Mouse (Mus musculus) CH12.LX (cell line): Measurements from ENCODE around the gene Doc2a. TPM values are rescaled to one million over a fixed set of nuclear protein-coding genes. Genes with fewer than 3 reads are reported as not detected.

Experiments used
- DNase-seq: peaks from one replicate; pipeline ENCODE4 v3.0.0-alpha.2; 2013; ENCODE audit errors: extremely low read depth
- H3K27ac ChIP-seq: 2 replicates; pipeline ENCODE4 v1.5.1; 2012; ENCODE audit warnings: low read depth, mild to moderate bottlenecking, control low read depth, moderate library complexity; ENCODE audit not compliant: insufficient read depth
- H3K27me3 ChIP-seq: replicated peaks from 2 replicates; pipeline ENCODE3; 2012; ENCODE audit warnings: inconsistent platforms
- H3K36me3 ChIP-seq, 2 experiments: replicated peaks in 1 of 2; 2 replicates each; pipeline versions ENCODE3 to v1.6.1; 2012; ENCODE audit warnings: inconsistent platforms in 1 of 2, low read length in 1 of 2, mild to moderate bottlenecking in 1 of 2, mixed read lengths in 1 of 2, moderate library complexity in 1 of 2; ENCODE audit not compliant: control insufficient read depth in 1 of 2, insufficient read depth in 1 of 2
- H3K4me1 ChIP-seq, 2 experiments: 2 replicates each; pipeline ENCODE4 v1.6.1; 2012; ENCODE audit warnings: inconsistent platforms in 1 of 2, moderate library complexity in 1 of 2; ENCODE audit not compliant: insufficient read depth in 2 of 2, control insufficient read depth in 1 of 2
- H3K4me2 ChIP-seq: 2 replicates; pipeline ENCODE4 v1.6.1; 2012; ENCODE audit warnings: low read depth, mild to moderate bottlenecking, control low read depth; ENCODE audit not compliant: poor library complexity, insufficient read depth, severe bottlenecking
- H3K4me3 ChIP-seq, 3 experiments: fragments of 150-350 bp in 1 of 3; sonication (generic) in 1 of 3; replicated peaks in 1 of 3; 2 replicates each; pipeline versions ENCODE3 to v1.5.1; 2011 to 2012; ENCODE audit warnings: low read depth in 2 of 3, low read length in 2 of 3, mild to moderate bottlenecking in 2 of 3, moderate library complexity in 2 of 3, control low read depth in 1 of 3, improper control_type of control experiment in 1 of 3, inconsistent platforms in 1 of 3, mixed read lengths in 1 of 3; ENCODE audit not compliant: poor library complexity in 1 of 3
- H3K79me2 ChIP-seq: replicated peaks from 2 replicates; pipeline ENCODE4 v1.6.1; 2012; ENCODE audit warnings: mild to moderate bottlenecking, moderate library complexity; ENCODE audit not compliant: control insufficient read depth, poor library complexity, insufficient read depth, severe bottlenecking; ENCODE audit errors: extremely low read depth
- H3K9ac ChIP-seq: 2 replicates; pipeline ENCODE4 v1.6.1; 2012; ENCODE audit warnings: low read depth, mild to moderate bottlenecking, control low read depth, moderate library complexity; ENCODE audit not compliant: insufficient read depth
- H3K9me3 ChIP-seq: replicated peaks from 2 replicates; pipeline ENCODE3; 2012; ENCODE audit warnings: low read length, inconsistent platforms, mixed read lengths
- BHLHE40 ChIP-seq: IDR thresholded peaks from 2 replicates; pipeline ENCODE4 v1.6.1; 2011; ENCODE audit warnings: mild to moderate bottlenecking, low read depth, low read length, improper control_type of control experiment
- CHD1 ChIP-seq: IDR thresholded peaks from 2 replicates; pipeline ENCODE4 v1.6.1; 2012; ENCODE audit warnings: low read depth, low read length, improper control_type of control experiment, inconsistent platforms
- CHD2 ChIP-seq: IDR thresholded peaks from 2 replicates; pipeline ENCODE4 v1.6.1; 2011; ENCODE audit warnings: low read length, improper control_type of control experiment
- ELF1 ChIP-seq: IDR thresholded peaks from 2 replicates; pipeline ENCODE4 v1.6.1; 2014; ENCODE audit warnings: low read depth, mild to moderate bottlenecking, inconsistent platforms, low read length, improper control_type of control experiment
- EP300 ChIP-seq: IDR thresholded peaks from 2 replicates; pipeline ENCODE4 v1.6.1; 2011; ENCODE audit warnings: low read length, improper control_type of control experiment
- ETS1 ChIP-seq: conservative IDR thresholded peaks from 2 replicates; pipeline ENCODE4 v1.6.1; 2012; ENCODE audit warnings: low read depth, mild to moderate bottlenecking, inconsistent platforms, low read length, improper control_type of control experiment, moderate library complexity
- GABPA ChIP-seq: IDR thresholded peaks from 2 replicates; pipeline ENCODE4 v1.6.1; 2012; ENCODE audit warnings: low read depth, low read length, improper control_type of control experiment, inconsistent platforms; ENCODE audit not compliant: insufficient replicate concordance
- IRF4 ChIP-seq: IDR thresholded peaks from 2 replicates; pipeline ENCODE4 v1.6.1; 2014; ENCODE audit warnings: low read depth, mild to moderate bottlenecking, inconsistent platforms, low read length, improper control_type of control experiment
- JUN ChIP-seq: IDR thresholded peaks from 2 replicates; pipeline ENCODE4 v1.6.1; 2011; ENCODE audit warnings: low read depth, mild to moderate bottlenecking, low read length, improper control_type of control experiment, moderate library complexity; ENCODE audit not compliant: insufficient read depth
- JUND ChIP-seq: conservative IDR thresholded peaks from 2 replicates; pipeline ENCODE4 v1.6.1; 2011; ENCODE audit warnings: low read depth, low read length, improper control_type of control experiment
- KAT2A ChIP-seq: IDR thresholded peaks from 2 replicates; pipeline ENCODE4 v1.6.1; 2012; ENCODE audit warnings: low read length, improper control_type of control experiment, inconsistent platforms; ENCODE audit not compliant: insufficient replicate concordance
- MAFK ChIP-seq: IDR thresholded peaks from 2 replicates; pipeline ENCODE4 v1.6.1; 2011; ENCODE audit warnings: low read length, improper control_type of control experiment; ENCODE audit not compliant: insufficient replicate concordance
- MAX ChIP-seq: IDR thresholded peaks from 2 replicates; pipeline ENCODE4 v1.6.1; 2011; ENCODE audit warnings: low read length, improper control_type of control experiment
- MEF2A ChIP-seq: IDR thresholded peaks from 2 replicates; pipeline ENCODE4 v1.6.1; 2014; ENCODE audit warnings: low read depth, mild to moderate bottlenecking, inconsistent platforms, low read length, improper control_type of control experiment, borderline replicate concordance
- MXI1 ChIP-seq: IDR thresholded peaks from 2 replicates; pipeline ENCODE4 v1.6.1; 2011; ENCODE audit warnings: mild to moderate bottlenecking, low read depth, low read length, improper control_type of control experiment
- MYC ChIP-seq: IDR thresholded peaks from 2 replicates; pipeline ENCODE4 v1.6.1; 2011; ENCODE audit warnings: low read depth, mild to moderate bottlenecking, improper control_type of control experiment, low read length
- NELFE ChIP-seq: IDR thresholded peaks from 2 replicates; pipeline ENCODE4 v1.6.1; 2011; ENCODE audit warnings: low read depth, low read length, improper control_type of control experiment
- NRF1 ChIP-seq: IDR thresholded peaks from 2 replicates; pipeline ENCODE4 v1.6.1; 2014; ENCODE audit warnings: low read depth, mild to moderate bottlenecking, inconsistent platforms, low read length, improper control_type of control experiment, moderate library complexity
- POLR2A ChIP-seq: IDR thresholded peaks from 2 replicates; pipeline ENCODE4 v1.6.1; 2011; ENCODE audit warnings: low read depth, mild to moderate bottlenecking, improper control_type of control experiment, low read length
- POLR2AphosphoS2 ChIP-seq: IDR thresholded peaks from 2 replicates; pipeline ENCODE4 v1.6.1; 2011; ENCODE audit warnings: low read depth, low read length, improper control_type of control experiment
- RAD21 ChIP-seq: IDR thresholded peaks from 2 replicates; pipeline ENCODE4 v1.6.1; 2011; ENCODE audit warnings: low read depth, mild to moderate bottlenecking, low read length, improper control_type of control experiment, moderate library complexity
- RCOR1 ChIP-seq: conservative IDR thresholded peaks from 2 replicates; pipeline ENCODE4 v1.6.1; 2012; ENCODE audit warnings: low read depth, mild to moderate bottlenecking, inconsistent platforms, low read length, improper control_type of control experiment
- SIN3A ChIP-seq: IDR thresholded peaks from 2 replicates; pipeline ENCODE4 v1.6.1; 2012; ENCODE audit warnings: low read length, improper control_type of control experiment, inconsistent platforms
- SMC3 ChIP-seq: IDR thresholded peaks from 2 replicates; pipeline ENCODE4 v1.6.1; 2011; ENCODE audit warnings: low read depth, low read length, improper control_type of control experiment
- TCF12 ChIP-seq: IDR thresholded peaks from 2 replicates; pipeline ENCODE4 v1.6.1; 2014; ENCODE audit warnings: low read depth, mild to moderate bottlenecking, inconsistent platforms, low read length, improper control_type of control experiment
- UBTF ChIP-seq: IDR thresholded peaks from 2 replicates; pipeline ENCODE4 v1.6.1; 2012; ENCODE audit warnings: low read depth, mild to moderate bottlenecking, inconsistent platforms, low read length, improper control_type of control experiment, moderate library complexity
- USF1 ChIP-seq: IDR thresholded peaks from 2 replicates; pipeline ENCODE4 v1.6.1; 2014; ENCODE audit warnings: low read depth, mild to moderate bottlenecking, inconsistent platforms, low read length, improper control_type of control experiment
- USF2 ChIP-seq: conservative IDR thresholded peaks from 2 replicates; pipeline ENCODE4 v1.6.1; 2011; ENCODE audit warnings: low read depth, low read length, improper control_type of control experiment
- ZC3H11A ChIP-seq: IDR thresholded peaks from 2 replicates; pipeline ENCODE4 v1.6.1; 2012; ENCODE audit warnings: low read depth, mild to moderate bottlenecking, inconsistent platforms, low read length, improper control_type of control experiment
- ZKSCAN1 ChIP-seq: IDR thresholded peaks from 2 replicates; pipeline ENCODE4 v1.6.1; 2012; ENCODE audit warnings: low read depth, inconsistent platforms, low read length, improper control_type of control experiment, borderline replicate concordance
- ZMIZ1 ChIP-seq: IDR thresholded peaks from 2 replicates; pipeline ENCODE4 v1.6.1; 2012; ENCODE audit warnings: low read depth, mild to moderate bottlenecking, inconsistent platforms, low read length, improper control_type of control experiment
- dilution Hi-C: fragments of 300-500 bp; cut with MboI; formaldehyde crosslinking; loops from 2 replicates; pipeline ENCODE4 v1.14.3; 2020; ENCODE audit warnings: low sequenced_read_pairs; ENCODE audit not compliant: extremely low pct_unique_long_range_greater_than_20kb, extremely low pct_ligation_motif_present
- in situ Hi-C: fragments of 300-500 bp; cut with MboI; formaldehyde crosslinking; loops from 3 replicates; pipeline ENCODE4 v1.14.3; 2019; ENCODE audit warnings: low sequenced_read_pairs, low pct_ligation_motif_present, low pct_unique_long_range_greater_than_20kb, mixed read lengths
- polyA plus RNA-seq: library from polyadenylated mRNA; unstranded; fragments of >175 nt; gene quantifications from 2 replicates; pipeline ENCODE4 v1.2.1, GENCODE M21; 2012; ENCODE audit warnings: low read depth; ENCODE audit not compliant: insufficient read length
- total RNA-seq, 2 experiments: library from RNA; depleted of rRNA; stranded (reverse); fragments of 300-350 nt in 1 of 2; fragments of >200 nt in 1 of 2; gene quantifications; 2 replicates each; pipeline ENCODE4 v1.2.3; 2012 to 2014

Gene Doc2a
- total and polyA plus RNA-seq, 3 experiments, result 1.9 TPM; not detected in 2

- Histone ChIP-seq H3K4me2 (no peak overlapping the region), H3K79me2 (peaks cover 21% of the 10 kb centered on the region), H3K36me3 (peaks cover 76 to 84% of the 10 kb centered on the region in 2 experiments), H3K9ac (no peak overlapping the region), H3K27me3 (no peaks in the 10 kb centered on the region), H3K27ac (no peak overlapping the region), H3K9me3 (no peaks in the 10 kb centered on the region), H3K4me1 (peaks cover 0 to 50% of the 10 kb centered on the region in 2 experiments; a peak in 2 of 4 replicates), H3K4me3 (no peak overlapping the region)
- DNase-seq, result no peak
- no peak for TF ChIP-seq ZKSCAN1
- TF ChIP-seq SIN3A, result no peak
- TF ChIP-seq SMC3, result no peak
- TF ChIP-seq BHLHE40, result no peak
- TF ChIP-seq ZMIZ1, result no peak
- no peak for TF ChIP-seq MYC
- dilution Hi-C loops (no loop called here), in situ Hi-C loops (no loop called here)
These were observed 9.7 kb downstream of the Doc2a start for GRCm38 (mm10) chr7:126856741-126857420.

- DNase-seq, result peak; percentile 59
- Histone ChIP-seq H3K4me2 (peak overlapping the region; percentile 25), H3K79me2 (peaks cover 32% of the 10 kb centered on the region), H3K4me3 (peak overlapping the region; percentile 84 to 87 (median 85)), H3K27ac (peak overlapping the region; percentile 18; the same call in 1 of the 2 replicates), H3K4me1 (peaks cover 5 to 64% of the 10 kb centered on the region in 2 experiments), H3K9me3 (no peaks in the 10 kb centered on the region), H3K9ac (peak overlapping the region; percentile 93), H3K27me3 (no peaks in the 10 kb centered on the region), H3K36me3 (peaks cover 55 to 73% of the 10 kb centered on the region in 2 experiments)
- dilution Hi-C loops, result no loop called here
- in situ Hi-C loops, result no loop called here
- TF ChIP-seq POLR2A (no peak), MYC (peak; percentile 97), MEF2A (no peak), POLR2AphosphoS2 (no peak), CHD1 (no peak), ZC3H11A (no peak), EP300 (no peak), RAD21 (no peak), NRF1 (no peak), SMC3 (no peak), MAX (peak; percentile 97), IRF4 (no peak), NELFE (0 out of 2 replicates have a peak, but pooled peaks have one; percentile 25), ZKSCAN1 (no peak), JUND (no peak), CHD2 (peak; percentile 22; the same call in 1 of the 2 replicates), TCF12 (0 out of 2 replicates have a peak, but pooled peaks have one; percentile 34), USF1 (peak; percentile 9; the same call in 1 of the 2 replicates), GABPA (no peak), RCOR1 (no peak), KAT2A (0 out of 2 replicates have a peak, but pooled peaks have one; percentile 28), ELF1 (peak; percentile 69), USF2 (no peak), MAFK (no peak), ZMIZ1 (no peak; the same call in 1 of the 2 replicates), ETS1 (no peak), UBTF (no peak), MXI1 (peak; percentile 92; the same call in 1 of the 2 replicates), JUN (no peak)
These were observed 13.8 kb downstream of the Doc2a start for GRCm38 (mm10) chr7:126860987-126861386.
